ENCODE assay signal across 21 mouse cellular contexts in genomic region chr1:32407651-32408050, GRCm38 (mm10).
A peak's percentile ranks its signal among the peaks of the same experiment; 100 is the strongest.
DNase-seq lines count a peak whose midpoint lies in the region; ATAC-seq and TF ChIP-seq lines count a peak whose summit lies in the region.
"Had no signal": no experiment of that assay in that cellular context is flagged by ENCODE, and none has a peak within 500 bp of the region (broad histone marks: within the 10 kb centered on the region; RNA-seq: fewer than 3 reads in every experiment).

No protein-coding gene starts in this region.

- ATAC-seq in lung, embryonic 14.5 days (ENCODE audit: insufficient read depth), result peak; percentile 75; the same call in 1 of the 2 replicates
- no peak for ATAC-seq in lung, postnatal 0 days
- peak; percentile 52 for ATAC-seq in lung, embryonic 16.5 days (ENCODE audit: low read depth)
- ATAC-seq: forebrain, embryonic 14.5 days; forebrain, embryonic 16.5 days had no signal

- H3K9me3 ChIP-seq in lung, embryonic 14.5 days (ENCODE audit: low read depth, low read length), result no peaks in the 10 kb centered on the region
- H3K9me3 ChIP-seq in lung, postnatal 0 days (ENCODE audit: low read length), result no peaks in the 10 kb centered on the region
- H3K9me3 ChIP-seq in lung, embryonic 16.5 days (ENCODE audit: control insufficient read depth, low read length), result no peaks in the 10 kb centered on the region
- H3K9me3 ChIP-seq: embryonic facial prominence, embryonic 13.5 days; embryonic facial prominence, embryonic 15.5 days; forebrain, embryonic 10.5 days; forebrain, embryonic 12.5 days had no signal

- H3K4me2 ChIP-seq in lung, embryonic 14.5 days, result no peak overlapping the region
- H3K4me2 ChIP-seq in lung, postnatal 0 days (replicated peaks; ENCODE audit: low read depth, low read length), result no peak overlapping the region
- no peak overlapping the region for H3K4me2 ChIP-seq in lung, embryonic 16.5 days (ENCODE audit: low read depth, low read length)
- H3K4me2 ChIP-seq: embryonic facial prominence, embryonic 13.5 days; embryonic facial prominence, embryonic 15.5 days; forebrain, embryonic 12.5 days had no signal

- peak; percentile 40 for DNase-seq in lung, embryonic 14.5 days
- DNase-seq in lung, postnatal 0 days (ENCODE audit: low spot score), result no peak
- no peak for DNase-seq in lung, postnatal 4 days
- DNase-seq: adrenal gland, adult 2 months; adrenal gland, postnatal 10 days; adrenal gland, postnatal 25 days; cerebellum, adult 11 months; cerebellum, adult 18-20 months; cerebellum, adult 8-10 months; cerebellum, adult 9-11 months; cerebellum, postnatal 14 days; cerebellum, postnatal 36 days; embryo, embryonic 11 days had no signal

- no peak overlapping the region for H3K9ac ChIP-seq in lung, embryonic 14.5 days
- H3K9ac ChIP-seq in lung, postnatal 0 days (replicated peaks; ENCODE audit: low read depth), result no peak overlapping the region
- H3K9ac ChIP-seq in lung, embryonic 16.5 days (ENCODE audit: low read length), result no peak overlapping the region
- H3K9ac ChIP-seq: embryonic facial prominence, embryonic 13.5 days; embryonic facial prominence, embryonic 15.5 days; forebrain, embryonic 12.5 days had no signal

- TF ChIP-seq CTCF in lung, embryonic 14.5 days (IDR thresholded peaks at IDR 0.05; ENCODE audit: low read depth), result no peak
- no peak for TF ChIP-seq CTCF in lung, postnatal 0 days (IDR thresholded peaks at IDR 0.05)

- no peaks in the 10 kb centered on the region for H3K36me3 ChIP-seq in lung, embryonic 14.5 days (ENCODE audit: insufficient read depth)
- H3K36me3 ChIP-seq in lung, postnatal 0 days (ENCODE audit: insufficient read depth, low read length), result no peaks in the 10 kb centered on the region
- H3K36me3 ChIP-seq in lung, embryonic 16.5 days (ENCODE audit: control insufficient read depth, insufficient read depth, low read length), result no peaks in the 10 kb centered on the region
- H3K36me3 ChIP-seq: embryonic facial prominence, embryonic 13.5 days; embryonic facial prominence, embryonic 15.5 days; forebrain, embryonic 10.5 days; forebrain, embryonic 12.5 days had no signal

- no peak overlapping the region for H3K4me3 ChIP-seq in lung, embryonic 14.5 days (ENCODE audit: low read depth, low read length)
- no peak overlapping the region for H3K4me3 ChIP-seq in lung, postnatal 0 days (ENCODE audit: low read depth, low read length)
- H3K4me3 ChIP-seq in lung, embryonic 16.5 days (ENCODE audit: low read length), result no peak overlapping the region
- H3K4me3 ChIP-seq: embryonic facial prominence, embryonic 13.5 days; embryonic facial prominence, embryonic 15.5 days; erythroblast, embryonic 14.5 days; forebrain, embryonic 10.5 days; forebrain, embryonic 12.5 days had no signal

- TF ChIP-seq EP300 in lung, postnatal 0 days (IDR thresholded peaks at IDR 0.05), result no peak

- no peaks in the 10 kb centered on the region for H3K4me1 ChIP-seq in lung, embryonic 14.5 days (ENCODE audit: insufficient read depth)
- no peaks in the 10 kb centered on the region for H3K4me1 ChIP-seq in lung, postnatal 0 days (ENCODE audit: insufficient read depth, low read depth, low read length)
- H3K4me1 ChIP-seq in lung, embryonic 16.5 days (replicated peaks; ENCODE audit: control insufficient read depth, insufficient read depth, low read length), result no peaks in the 10 kb centered on the region
- H3K4me1 ChIP-seq: embryonic facial prominence, embryonic 13.5 days; embryonic facial prominence, embryonic 15.5 days; forebrain, embryonic 10.5 days; forebrain, embryonic 12.5 days had no signal

- WGBS in lung, embryonic 14.5 days, result 48% methylated on average over 2 of the region's 2 CpGs
- WGBS in lung, postnatal 0 days, result 60% methylated on average over 2 of the region's 2 CpGs
- WGBS in lung, embryonic 16.5 days, result 52% methylated on average over 2 of the region's 2 CpGs

- H3K27me3 ChIP-seq in lung, embryonic 14.5 days (ENCODE audit: insufficient read depth, low read length), result no peaks in the 10 kb centered on the region
- H3K27me3 ChIP-seq in lung, postnatal 0 days (replicated peaks; ENCODE audit: insufficient read depth, low read length), result no peaks in the 10 kb centered on the region
- H3K27me3 ChIP-seq in lung, embryonic 16.5 days (ENCODE audit: control insufficient read depth, insufficient read depth, low read depth, low read length), result no peaks in the 10 kb centered on the region
- H3K27me3 ChIP-seq: embryonic facial prominence, embryonic 13.5 days; embryonic facial prominence, embryonic 15.5 days; forebrain, embryonic 12.5 days had no signal

- H3K27ac ChIP-seq in lung, embryonic 14.5 days (ENCODE audit: low read depth), result no peak overlapping the region
- no peak overlapping the region for H3K27ac ChIP-seq in lung, postnatal 0 days (ENCODE audit: low read length)
- H3K27ac ChIP-seq in lung, embryonic 16.5 days (ENCODE audit: low read length), result no peak overlapping the region
- H3K27ac ChIP-seq: embryonic facial prominence, embryonic 13.5 days; embryonic facial prominence, embryonic 15.5 days; forebrain, embryonic 10.5 days; forebrain, embryonic 12.5 days had no signal
